Mouse (Mus musculus) limb, embryonic 11.5 days (tissue): ENCODE data around the gene Selplg. TPM values are rescaled to one million over a fixed set of nuclear protein-coding genes. Genes with fewer than 3 reads are reported as not detected.
A peak's percentile ranks its signal among the peaks of the same experiment; 100 is the strongest.

Experiments used
- ATAC-seq: fragments of 200-750 bp; cut with Nextera tagmentation; 2 replicates; pipeline ENCODE4 v1.8.0; 2017; ENCODE audit warnings: low read depth; ENCODE audit not compliant: insufficient number of reproducible peaks, low FRiP score, low TSS enrichment
- DNase-seq: peaks from one replicate; pipeline ENCODE4 v3.0.0-alpha.2; 2015; ENCODE audit warnings: low spot score
- H3K27ac ChIP-seq: fragments of 300-500 bp; sonication (generic); replicated peaks from 2 replicates; pipeline ENCODE4 v1.5.1; 2014; ENCODE audit warnings: low read depth, mild to moderate bottlenecking, low read length
- H3K27me3 ChIP-seq: fragments of 300-500 bp; sonication (generic); 2 replicates; pipeline ENCODE4 v1.6.1; 2014; ENCODE audit warnings: mild to moderate bottlenecking, low read length, mixed read lengths; ENCODE audit not compliant: control insufficient read depth, insufficient read depth
- H3K36me3 ChIP-seq: fragments of 300-500 bp; sonication (generic); 2 replicates; pipeline ENCODE4 v1.6.1; 2014; ENCODE audit warnings: mild to moderate bottlenecking, low read length, moderate library complexity, mixed read lengths; ENCODE audit not compliant: control insufficient read depth, insufficient read depth
- H3K4me1 ChIP-seq: fragments of 300-500 bp; sonication (generic); 2 replicates; pipeline ENCODE4 v1.6.1; 2014; ENCODE audit warnings: low read length, mixed read lengths; ENCODE audit not compliant: control insufficient read depth, insufficient read depth
- H3K4me2 ChIP-seq: fragments of 300-500 bp; sonication (generic); 2 replicates; pipeline ENCODE4 v1.6.1; 2014; ENCODE audit warnings: low read depth, mild to moderate bottlenecking, moderate library complexity; ENCODE audit not compliant: severe bottlenecking
- H3K4me3 ChIP-seq: fragments of 300-500 bp; sonication (generic); 2 replicates; pipeline ENCODE4 v1.5.1; 2014; ENCODE audit warnings: low read depth, low read length
- H3K9ac ChIP-seq: fragments of 300-500 bp; sonication (generic); 2 replicates; pipeline ENCODE4 v1.6.1; 2014; ENCODE audit warnings: mild to moderate bottlenecking, low read length
- H3K9me3 ChIP-seq: fragments of 300-500 bp; sonication (generic); 2 replicates; pipeline ENCODE4 v1.6.1; 2016; ENCODE audit warnings: low read length; ENCODE audit not compliant: control insufficient read depth
- WGBS: fragments of 180-500 bp; shearing (Covaris S2); extraction: QIAGEN DNeasy Blood & Tissue Kit; methylation state at CpG from one replicate; pipeline ENCODE4 v1.1.7; 2014; 5-methylcytosine and 5-hydroxymethylcytosine counted together
- polyA plus RNA-seq: library from polyadenylated mRNA; unstranded; fragments of >200 nt; fragmentation: Nextera tagmentation; extraction: Ambion mirVana; gene quantifications from 2 replicates; pipeline ENCODE4 v1.2.1, GENCODE M21; 2014

Gene Selplg
- polyA plus RNA-seq, 1 experiment from 2014 or later: 1.6 TPM

DNA sequence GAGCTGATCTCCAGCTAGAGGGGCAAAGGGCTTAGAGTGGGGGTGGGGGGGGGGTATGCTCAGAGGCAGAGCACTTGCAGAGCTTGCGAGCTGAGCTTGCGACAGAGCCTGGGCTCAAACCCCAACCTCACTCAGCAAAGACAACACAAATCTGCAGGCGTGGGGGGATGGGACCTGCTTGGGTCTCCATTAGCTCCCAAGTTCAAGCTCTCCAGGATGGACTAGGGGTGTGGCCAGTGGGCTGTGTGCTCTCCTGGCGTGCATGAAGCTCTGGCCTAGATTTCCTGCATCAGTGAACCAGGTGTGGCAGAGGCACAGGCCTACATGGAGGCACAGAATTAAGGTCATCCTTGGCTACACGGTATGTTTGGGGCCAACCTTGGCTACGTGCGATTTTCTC lies 4.0 kb downstream of the Selplg start:
- Histone ChIP-seq H3K4me2 (no peak overlapping the region), H3K9me3 (no peaks in the 10 kb centered on the region), H3K4me3 (no peak overlapping the region), H3K4me1 (no peaks in the 10 kb centered on the region), H3K9ac (no peak overlapping the region), H3K27me3 (no peaks in the 10 kb centered on the region), H3K27ac (no peak overlapping the region), H3K36me3 (no peaks in the 10 kb centered on the region)
- ATAC-seq: no peak
- 65% methylated on average over 7 of the region's 7 CpGs for WGBS
- DNase-seq: no peak

DNA sequence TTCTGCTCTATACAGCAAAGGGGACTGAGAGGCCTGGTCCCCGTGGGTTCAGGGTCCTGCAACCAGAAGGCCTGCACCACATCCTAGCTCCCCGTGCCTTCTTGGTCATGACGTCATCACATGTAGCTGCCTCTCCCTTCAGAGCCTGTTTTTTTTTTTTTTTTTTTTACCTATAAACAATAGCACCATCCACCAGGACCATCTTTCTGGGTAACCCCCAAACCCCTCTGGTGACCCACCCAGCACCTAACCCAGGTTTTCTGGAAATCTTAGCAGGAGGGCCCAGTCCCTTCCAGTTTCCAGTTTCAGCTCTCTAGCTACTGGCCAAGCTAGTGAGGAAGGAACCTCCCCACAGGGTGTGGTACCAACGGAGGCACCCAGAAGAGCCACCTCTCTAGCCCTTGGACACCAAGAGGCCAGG lies 4.4 kb downstream of the Selplg start:
- no peak overlapping the region for H3K4me2 ChIP-seq
- H3K4me3 ChIP-seq: no peak overlapping the region
- DNase-seq (no peak), ATAC-seq (no peak)
- H3K27me3 ChIP-seq: no peaks in the 10 kb centered on the region
- no peaks in the 10 kb centered on the region for H3K36me3 ChIP-seq
- H3K27ac ChIP-seq: no peak overlapping the region
- 51% methylated on average over 4 of the region's 4 CpGs for WGBS
- H3K9me3 ChIP-seq: no peaks in the 10 kb centered on the region
- H3K9ac ChIP-seq: no peak overlapping the region
- H3K4me1 ChIP-seq: no peaks in the 10 kb centered on the region

DNA sequence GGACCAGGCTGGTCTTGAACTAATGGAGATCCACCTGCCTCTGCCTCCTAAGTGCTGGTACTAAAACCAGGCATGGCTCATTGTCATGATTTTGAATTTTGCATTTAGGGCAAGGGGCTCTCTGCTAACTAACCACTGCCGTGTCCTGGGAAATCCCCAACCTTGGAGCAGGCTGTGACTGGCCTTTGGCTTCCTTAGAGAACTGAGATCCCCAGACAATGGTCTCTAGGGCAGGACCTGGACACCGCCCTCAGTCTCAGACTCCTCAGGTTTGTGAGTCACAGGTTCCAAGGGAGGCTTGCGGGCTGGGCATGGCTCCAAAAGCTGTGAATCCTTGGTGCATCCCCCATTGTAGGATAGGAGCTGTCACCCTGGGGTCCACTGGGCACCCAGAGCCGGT lies 5.8 kb downstream of the Selplg start:
- H3K4me1 ChIP-seq: no peaks in the 10 kb centered on the region
- 92% methylated on average over 4 of the region's 4 CpGs for WGBS
- no peak for ATAC-seq

DNA sequence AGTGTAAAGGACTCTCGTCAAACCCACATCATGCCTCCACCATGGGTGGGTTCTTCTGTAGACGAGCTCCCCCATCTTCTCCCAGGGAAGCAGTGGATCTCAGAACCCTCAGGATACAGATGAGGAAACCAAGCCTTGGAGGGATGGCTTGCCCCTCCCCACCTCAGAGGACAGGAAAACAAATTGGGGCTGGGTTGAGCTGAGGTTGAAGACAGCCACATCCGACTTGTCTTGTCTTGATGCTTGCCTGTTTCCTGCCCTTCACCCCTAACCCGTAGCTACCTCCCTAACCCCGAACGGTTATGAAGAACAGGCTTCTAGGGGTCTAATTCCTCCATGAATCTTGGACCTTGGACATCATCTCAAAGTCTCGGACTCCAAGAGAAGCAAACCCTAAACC lies 6.9 kb downstream of the Selplg start:
- Histone ChIP-seq H3K4me1 (no peaks in the 10 kb centered on the region), H3K27ac (no peak overlapping the region), H3K9ac (no peak overlapping the region), H3K4me2 (no peak overlapping the region), H3K27me3 (no peaks in the 10 kb centered on the region), H3K4me3 (no peak overlapping the region), H3K36me3 (no peaks in the 10 kb centered on the region), H3K9me3 (no peaks in the 10 kb centered on the region)
- WGBS: 87% methylated on average over 7 of the region's 7 CpGs
- DNase-seq (no peak), ATAC-seq (no peak)

More for the DNA sequence above, 5.8 kb downstream of the Selplg start:
- H3K4me2 ChIP-seq: no peak overlapping the region
- H3K4me3 ChIP-seq: no peak overlapping the region
- no peaks in the 10 kb centered on the region for H3K9me3 ChIP-seq
- no peak for DNase-seq
- H3K9ac ChIP-seq: no peak overlapping the region
- H3K27ac ChIP-seq: no peak overlapping the region
- H3K27me3 ChIP-seq: no peaks in the 10 kb centered on the region
- H3K36me3 ChIP-seq: no peaks in the 10 kb centered on the region

DNA sequence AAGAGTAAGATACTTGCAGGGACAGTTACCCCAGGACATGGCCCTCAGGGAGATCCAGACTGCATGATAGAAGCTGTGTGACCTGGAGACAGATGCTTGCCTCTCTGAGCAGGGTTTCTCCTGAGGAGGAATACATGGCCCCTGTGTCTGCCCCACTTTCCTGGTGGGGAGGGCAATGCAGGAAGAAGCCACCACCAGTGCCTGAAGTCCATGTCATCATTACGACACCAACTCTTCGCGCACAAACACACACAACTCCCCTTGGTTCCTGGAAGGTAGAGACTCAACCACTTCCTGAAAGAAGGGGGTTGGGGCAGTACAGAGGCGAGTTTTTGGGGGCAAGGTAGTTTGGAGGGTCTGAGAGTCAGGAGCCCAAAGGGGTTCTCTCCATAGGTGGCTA lies 8.2 kb downstream of the Selplg start:
- Histone ChIP-seq H3K4me3 (no peak overlapping the region), H3K9ac (no peak overlapping the region), H3K36me3 (no peaks in the 10 kb centered on the region), H3K9me3 (no peaks in the 10 kb centered on the region), H3K27ac (no peak overlapping the region), H3K27me3 (no peaks in the 10 kb centered on the region), H3K4me2 (no peak overlapping the region), H3K4me1 (no peaks in the 10 kb centered on the region)
- 89% methylated on average over 4 of the region's 4 CpGs for WGBS
- no peak for ATAC-seq
- no peak for DNase-seq

DNA sequence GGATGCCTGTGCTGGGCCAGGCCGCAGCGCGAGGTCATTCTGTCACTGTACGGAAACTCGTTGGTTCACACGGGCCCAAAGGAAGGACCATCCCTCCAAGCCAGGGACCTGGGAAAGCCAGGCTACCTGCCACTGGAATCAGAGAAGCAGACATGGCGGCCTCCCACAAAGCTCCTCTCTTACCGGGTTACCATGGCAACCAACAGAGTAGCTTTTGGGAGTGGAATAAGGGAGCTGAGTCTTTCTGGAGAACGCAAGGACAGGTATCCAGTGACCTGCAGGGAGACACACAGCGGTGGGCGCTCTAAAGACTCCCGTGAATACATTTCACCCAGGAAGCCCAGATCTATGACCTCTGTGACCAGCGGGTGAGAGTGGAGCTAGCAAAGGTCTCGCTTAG lies 13.9 kb downstream of the Selplg start:
- H3K27ac ChIP-seq: no peak overlapping the region
- no peaks in the 10 kb centered on the region for H3K27me3 ChIP-seq
- peaks cover 2% of the 10 kb centered on the region; the same call in 1 of the 2 replicates for H3K4me1 ChIP-seq
- no peaks in the 10 kb centered on the region for H3K36me3 ChIP-seq
- 74% methylated on average over 14 of the region's 14 CpGs for WGBS
- H3K4me3 ChIP-seq: no peak overlapping the region
- 0 out of 2 replicates have a peak overlapping the region, but pooled peaks have one; percentile 1 for H3K4me2 ChIP-seq
- H3K9ac ChIP-seq: 0 out of 2 replicates have a peak overlapping the region, but pooled peaks have one; percentile 22
- DNase-seq: no peak
- no peak for ATAC-seq
- no peaks in the 10 kb centered on the region for H3K9me3 ChIP-seq

DNA sequence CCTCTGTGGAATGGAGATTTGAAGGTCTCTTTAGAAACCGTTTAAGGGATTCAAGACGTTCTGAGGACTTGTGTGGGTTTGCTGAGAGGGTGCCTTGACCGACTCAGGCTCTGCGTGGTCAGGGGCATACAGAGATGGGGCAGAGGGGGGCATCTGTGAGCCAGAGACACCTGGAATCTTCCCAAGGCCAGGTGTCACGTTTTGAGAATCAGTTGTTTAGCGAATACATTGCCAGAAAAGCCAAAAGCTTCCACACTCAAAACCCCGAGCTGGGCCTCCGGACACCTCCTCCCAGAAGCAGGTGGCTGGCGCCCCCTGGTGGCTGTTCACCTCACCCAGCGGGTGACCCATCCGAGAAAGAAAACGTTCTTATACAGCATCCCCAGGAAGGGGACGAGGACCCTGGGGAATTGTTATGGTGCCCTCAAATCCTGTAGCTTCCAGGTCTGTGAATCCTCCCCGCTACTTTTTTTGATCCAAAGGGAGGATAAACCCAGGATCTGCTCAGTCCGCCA lies 16.7 kb downstream of the Selplg start:
- DNase-seq (peak; percentile 94), ATAC-seq (no peak)
- peak overlapping the region; percentile 24; the same call in 1 of the 2 replicates for H3K9ac ChIP-seq
- H3K9me3 ChIP-seq: no peaks in the 10 kb centered on the region
- no peak overlapping the region for H3K4me3 ChIP-seq
- no peaks in the 10 kb centered on the region for H3K36me3 ChIP-seq
- H3K27ac ChIP-seq: no peak overlapping the region
- no peaks in the 10 kb centered on the region for H3K27me3 ChIP-seq
- peaks cover 2% of the 10 kb centered on the region; the same call in 1 of the 2 replicates for H3K4me1 ChIP-seq
- WGBS: 15% methylated on average over 15 of the region's 15 CpGs
- H3K4me2 ChIP-seq: no peak overlapping the region; the same call in 1 of the 2 replicates

DNA sequence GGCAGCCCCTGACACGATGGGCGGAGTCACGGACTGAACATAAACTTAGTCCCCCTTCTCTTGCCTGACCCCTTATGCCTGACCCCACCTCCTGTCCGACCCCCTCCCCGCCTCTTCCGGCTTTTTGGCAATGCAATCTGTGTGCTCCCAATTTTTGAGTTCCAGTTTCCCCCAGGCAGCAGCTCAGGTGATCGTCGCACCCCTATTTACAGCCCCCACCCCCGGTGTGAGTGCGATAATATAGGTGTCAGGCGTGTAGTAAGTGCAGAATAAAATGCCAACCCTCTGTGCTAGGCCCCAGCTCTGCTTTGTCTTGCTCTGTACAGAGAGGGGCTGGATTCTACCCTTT lies 17.4 kb downstream of the Selplg start:
- ATAC-seq (no peak), DNase-seq (no peak)
- Histone ChIP-seq H3K4me1 (peaks cover 2% of the 10 kb centered on the region; the same call in 1 of the 2 replicates), H3K9me3 (no peaks in the 10 kb centered on the region), H3K27me3 (no peaks in the 10 kb centered on the region), H3K4me2 (no peak overlapping the region), H3K27ac (no peak overlapping the region), H3K36me3 (no peaks in the 10 kb centered on the region), H3K4me3 (no peak overlapping the region), H3K9ac (no peak overlapping the region)
- WGBS: 57% methylated on average over 11 of the region's 11 CpGs
